Mouse (Mus musculus) intestine, postnatal 0 days (tissue): ENCODE measurements at regions not wholly inside any gene's neighbourhood (a gene's known extent, or its start where the extent isn't known, plus 50 kb on each side); places are given as distances from the start of the nearest gene placed in this dataset.

ENCODE experiments used
- ATAC-seq: fragments of 200-750 bp; cut with Nextera tagmentation; 2 replicates; pipeline ENCODE4 v1.8.0; 2017; ENCODE audit warnings: mild to moderate bottlenecking, moderate TSS enrichment, moderate library complexity
- H3K27ac ChIP-seq: fragments of 300-500 bp; sonication (generic); 2 replicates; pipeline ENCODE4 v1.5.1; 2014; ENCODE audit warnings: mild to moderate bottlenecking, low read depth, low read length, moderate library complexity
- H3K27me3 ChIP-seq: fragments of 300-500 bp; sonication (generic); replicated peaks from 2 replicates; pipeline ENCODE4 v1.6.1; 2014; ENCODE audit warnings: low read length, mixed read lengths; ENCODE audit not compliant: control insufficient read depth, insufficient read depth
- H3K36me3 ChIP-seq: fragments of 300-500 bp; sonication (generic); 2 replicates; pipeline ENCODE4 v1.6.1; 2014; ENCODE audit warnings: mild to moderate bottlenecking, moderate library complexity; ENCODE audit not compliant: control insufficient read depth, insufficient read depth
- H3K4me1 ChIP-seq: fragments of 300-500 bp; sonication (generic); replicated peaks from 2 replicates; pipeline ENCODE4 v1.6.1; 2014; ENCODE audit warnings: antibody characterized with exemption, low read length, mixed read lengths; ENCODE audit not compliant: control insufficient read depth, insufficient read depth
- H3K4me2 ChIP-seq: fragments of 300-500 bp; sonication (generic); replicated peaks from 2 replicates; pipeline ENCODE4 v1.6.1; 2014; ENCODE audit warnings: low read depth, mild to moderate bottlenecking, moderate library complexity
- H3K4me3 ChIP-seq: fragments of 300-500 bp; sonication (generic); 2 replicates; pipeline ENCODE4 v1.5.1; 2014; ENCODE audit warnings: low read depth, low read length
- H3K9ac ChIP-seq: fragments of 300-500 bp; sonication (generic); 2 replicates; pipeline ENCODE4 v1.6.1; 2014; ENCODE audit warnings: mild to moderate bottlenecking, low read depth, low read length
- H3K9me3 ChIP-seq: fragments of 300-500 bp; sonication (generic); 2 replicates; pipeline ENCODE4 v1.6.1; 2016; ENCODE audit warnings: mixed run types; ENCODE audit not compliant: control insufficient read depth
- CTCF ChIP-seq: sonication (generic); IDR thresholded peaks from 2 replicates; pipeline ENCODE4 v1.5.1; 2016; ENCODE audit warnings: low read depth, mild to moderate bottlenecking, control low read depth, antibody characterized with exemption, moderate library complexity
- WGBS: fragments of 180-500 bp; shearing (Covaris S2); extraction: QIAGEN DNeasy Blood & Tissue Kit; methylation state at CpG from one replicate; pipeline ENCODE4 v1.1.7; 2014; 5-methylcytosine and 5-hydroxymethylcytosine counted together

GRCm38 (mm10) chr11:38886466-38886865 is 1650.7 kb upstream of the Tenm2 start:
- 59% methylated on average over 1 of the region's 1 CpGs for WGBS
- no peaks in the 10 kb centered on the region for H3K36me3 ChIP-seq
- no peak overlapping the region for H3K4me2 ChIP-seq
- no peak for ATAC-seq
- H3K4me1 ChIP-seq = no peaks in the 10 kb centered on the region
- no peaks in the 10 kb centered on the region for H3K27me3 ChIP-seq
- no peak for TF ChIP-seq CTCF
- H3K9ac ChIP-seq = no peak overlapping the region
- no peaks in the 10 kb centered on the region for H3K9me3 ChIP-seq
- H3K4me3 ChIP-seq = no peak overlapping the region
- H3K27ac ChIP-seq = no peak overlapping the region

GRCm38 (mm10) chr11:38861622-38862345 is 1626.0 kb upstream of the Tenm2 start:
- Histone ChIP-seq H3K27me3 (no peaks in the 10 kb centered on the region), H3K4me1 (no peaks in the 10 kb centered on the region), H3K9ac (no peak overlapping the region), H3K4me3 (no peak overlapping the region), H3K36me3 (no peaks in the 10 kb centered on the region), H3K9me3 (no peaks in the 10 kb centered on the region), H3K4me2 (no peak overlapping the region), H3K27ac (no peak overlapping the region)
- WGBS = 35% methylated on average over 9 of the region's 9 CpGs
- no peak for ATAC-seq
- no peak for TF ChIP-seq CTCF

GRCm38 (mm10) chr11:38856645-38857044 is 1620.9 kb upstream of the Tenm2 start:
- Histone ChIP-seq H3K27ac (no peak overlapping the region), H3K4me2 (no peak overlapping the region), H3K9ac (no peak overlapping the region), H3K36me3 (no peaks in the 10 kb centered on the region), H3K4me3 (no peak overlapping the region), H3K9me3 (no peaks in the 10 kb centered on the region), H3K27me3 (no peaks in the 10 kb centered on the region), H3K4me1 (no peaks in the 10 kb centered on the region)
- 65% methylated on average over 9 of the region's 9 CpGs for WGBS
- ATAC-seq = no peak
- no peak for TF ChIP-seq CTCF

- ATAC-seq = no peak
- H3K4me2 ChIP-seq = no peak overlapping the region
- H3K9me3 ChIP-seq = no peaks in the 10 kb centered on the region
- H3K27me3 ChIP-seq = no peaks in the 10 kb centered on the region
- no peak overlapping the region for H3K4me3 ChIP-seq
- no peaks in the 10 kb centered on the region for H3K4me1 ChIP-seq
- H3K36me3 ChIP-seq = no peaks in the 10 kb centered on the region
- TF ChIP-seq CTCF = no peak
- H3K9ac ChIP-seq = no peak overlapping the region
- WGBS = 73% methylated on average over 5 of the region's 5 CpGs
- no peak overlapping the region for H3K27ac ChIP-seq
These were observed 1593.4 kb upstream of the Tenm2 start for GRCm38 (mm10) chr11:38829148-38829547.

- Histone ChIP-seq H3K9ac (no peak overlapping the region), H3K4me2 (no peak overlapping the region), H3K9me3 (no peaks in the 10 kb centered on the region), H3K27ac (no peak overlapping the region), H3K27me3 (no peaks in the 10 kb centered on the region), H3K36me3 (no peaks in the 10 kb centered on the region), H3K4me1 (no peaks in the 10 kb centered on the region), H3K4me3 (no peak overlapping the region)
- 61% methylated on average over 2 of the region's 2 CpGs for WGBS
- no peak for TF ChIP-seq CTCF
- no peak for ATAC-seq
These were observed 1592.6 kb upstream of the Tenm2 start for GRCm38 (mm10) chr11:38828375-38828774.

- H3K4me2 ChIP-seq = no peak overlapping the region
- no peak overlapping the region for H3K9ac ChIP-seq
- H3K4me1 ChIP-seq = no peaks in the 10 kb centered on the region
- ATAC-seq = no peak
- no peak overlapping the region for H3K27ac ChIP-seq
- WGBS = 60% methylated on average over 1 of the region's 1 CpGs
- no peaks in the 10 kb centered on the region for H3K27me3 ChIP-seq
- no peak for TF ChIP-seq CTCF
- no peaks in the 10 kb centered on the region for H3K36me3 ChIP-seq
- H3K9me3 ChIP-seq = no peaks in the 10 kb centered on the region
- H3K4me3 ChIP-seq = no peak overlapping the region
These were observed 1589.5 kb upstream of the Tenm2 start for GRCm38 (mm10) chr11:38825172-38825753.
